Mouse (Mus musculus): ENCODE data around the gene Hoxa3. TPM values are rescaled to one million over a fixed set of nuclear protein-coding genes. Genes with fewer than 3 reads are reported as not detected.

Gene Hoxa3
- polyA plus RNA-seq, 2 experiments from 2014 or later: 0.21 TPM; not detected in 1

- no peak for ATAC-seq
Observed at GRCm38 (mm10) chr6:52231885-52232567, 18.9 kb upstream of the Hoxa3 start.

GRCm38 (mm10) chr6:52230516-52231165 is 17.5 kb upstream of the Hoxa3 start, which contains the start of gene Hoxa9:
Gene Hoxa9 (minus strand): TSS chr6:52231089.
- no peak for ATAC-seq

DNA sequence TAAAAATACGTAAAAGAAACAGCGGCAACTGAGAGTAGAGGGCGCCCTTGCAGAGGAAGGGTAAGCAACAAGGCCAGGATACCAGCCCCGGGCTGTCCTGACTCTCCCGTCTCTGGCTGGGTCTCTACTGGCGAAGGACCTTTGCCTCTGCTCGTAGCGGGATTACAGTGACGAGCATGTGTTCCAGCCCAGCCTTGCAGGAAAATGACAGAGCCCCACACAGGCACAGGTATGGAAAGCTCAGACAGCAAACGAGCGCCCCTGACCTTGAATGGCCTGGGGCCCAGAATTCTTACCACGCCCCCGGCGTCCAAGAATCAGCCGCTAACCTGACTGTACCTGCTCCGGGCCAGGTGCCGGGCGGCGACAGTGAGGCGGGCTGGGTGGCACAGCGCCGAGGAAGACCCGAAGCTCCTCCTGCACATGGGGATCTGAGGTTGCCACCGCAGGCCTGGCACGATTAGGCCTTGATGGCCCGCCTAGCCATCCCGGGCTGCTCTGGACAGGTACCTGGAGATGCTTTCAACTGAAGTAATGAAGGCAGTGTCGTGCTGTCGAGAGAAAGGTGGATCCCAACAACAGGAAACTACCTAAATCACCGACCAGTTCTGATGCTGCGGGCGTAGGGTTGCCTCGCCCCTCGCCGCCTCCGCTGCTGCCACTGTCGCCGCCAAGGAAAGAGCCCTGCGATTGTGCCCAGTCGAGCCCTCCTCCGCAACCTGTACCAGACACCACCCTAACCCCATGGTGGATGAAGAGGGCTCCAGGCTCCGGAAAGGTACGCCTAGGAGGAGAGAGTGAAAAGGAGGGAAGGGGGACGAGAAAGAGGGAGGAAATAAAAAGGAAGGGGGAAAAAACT is 16.7 kb upstream of the Hoxa3 start:
- peak; percentile 40 for ATAC-seq

- ATAC-seq: no peak
Observed at GRCm38 (mm10) chr6:52228475-52229465, 15.6 kb upstream of the Hoxa3 start.

DNA sequence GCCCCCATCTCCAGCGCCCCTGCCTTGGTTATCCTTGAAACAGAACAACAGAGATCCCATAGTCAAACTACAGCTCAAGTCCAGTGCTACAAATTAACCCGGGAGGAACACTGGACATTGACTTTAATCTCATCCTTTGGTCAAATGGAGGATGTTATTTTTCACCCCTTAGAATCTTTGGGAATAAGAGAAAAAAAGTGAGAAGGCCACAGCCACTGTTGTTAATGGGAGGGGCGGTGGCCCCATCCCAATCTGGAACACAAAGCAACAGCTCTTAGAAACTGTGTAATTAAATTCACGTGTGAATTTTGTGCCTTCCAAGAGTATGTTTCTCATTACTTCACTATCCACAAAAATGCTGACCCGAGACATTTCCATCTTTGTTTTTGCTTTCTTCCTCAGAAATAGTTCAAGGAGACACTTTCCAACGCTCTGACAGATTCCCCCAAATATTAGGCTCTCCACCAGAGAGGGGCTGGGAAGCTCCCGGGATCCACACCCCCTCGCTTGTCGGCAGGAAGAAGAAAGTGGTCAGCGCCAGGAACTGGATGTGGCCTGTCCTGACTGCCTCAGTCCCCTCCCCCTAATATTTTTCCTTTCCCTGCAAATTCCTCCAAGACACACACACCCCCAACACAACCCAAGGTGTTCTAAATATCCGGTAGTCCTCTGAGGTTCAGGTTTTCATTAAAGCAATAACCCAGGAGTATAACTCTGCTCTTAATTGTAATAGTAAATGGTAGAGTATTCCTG is 14.5 kb upstream of the Hoxa3 start:
- ATAC-seq: no peak

DNA sequence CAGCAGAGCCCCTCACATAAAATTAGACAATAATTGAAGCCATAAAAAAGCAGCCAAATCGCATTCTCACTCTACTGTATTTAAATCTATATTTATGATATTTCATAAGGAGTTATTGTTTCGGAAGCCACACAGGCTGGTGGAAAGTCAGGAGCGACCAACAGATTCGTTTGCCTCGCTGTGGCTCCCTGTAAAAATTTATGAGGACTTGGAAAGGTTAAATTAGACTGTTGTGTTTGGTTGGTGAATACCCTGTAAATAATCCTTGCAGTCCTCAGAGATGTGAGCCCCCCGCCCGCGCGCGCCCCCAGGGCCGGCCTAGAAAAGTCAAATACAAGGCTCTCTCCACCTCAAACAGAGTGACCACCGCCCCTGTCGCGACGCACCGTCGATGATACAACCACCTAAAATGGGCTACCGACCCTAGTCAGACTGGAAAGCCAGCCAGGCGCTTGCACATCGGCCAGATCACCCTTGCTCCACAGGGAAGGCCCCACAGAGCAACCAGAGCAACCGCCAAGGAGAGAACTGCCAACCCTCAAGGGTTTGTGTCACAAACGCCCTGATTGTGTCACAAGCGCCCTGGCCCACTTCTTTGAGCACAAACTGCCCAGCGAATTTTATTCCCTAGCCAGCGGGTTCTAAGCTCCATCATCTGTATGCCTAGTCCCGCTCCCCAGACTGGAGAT is 13.6 kb upstream of the Hoxa3 start:
- no peak for ATAC-seq

- no peak for ATAC-seq
Observed at GRCm38 (mm10) chr6:52225612-52226568, 12.8 kb upstream of the Hoxa3 start.

- no peak for ATAC-seq
Observed at GRCm38 (mm10) chr6:52224895-52225611, 11.9 kb upstream of the Hoxa3 start.

- no peak for ATAC-seq
Observed at GRCm38 (mm10) chr6:52223939-52224760, 11.0 kb upstream of the Hoxa3 start.

DNA sequence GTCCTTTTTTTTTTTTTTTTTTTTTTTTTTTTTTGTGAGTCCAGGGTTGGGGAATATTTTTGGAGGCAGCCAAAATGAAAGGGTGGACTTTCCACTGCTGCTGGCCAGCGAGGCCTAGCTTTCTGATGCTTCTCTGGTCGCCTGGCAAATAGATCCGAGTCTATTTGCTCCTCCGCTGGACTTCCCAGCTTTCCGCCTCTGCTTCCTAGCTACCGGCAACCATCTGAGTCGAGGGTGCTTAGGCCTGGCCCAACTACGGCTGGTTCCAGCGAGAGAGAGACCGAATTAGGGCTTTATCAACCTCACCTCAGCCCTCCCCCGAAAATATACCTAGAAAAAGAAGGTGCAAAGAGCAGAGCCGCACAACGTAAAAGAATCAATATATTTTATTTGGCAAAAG is 9.6 kb upstream of the Hoxa3 start:
- no peak for ATAC-seq

DNA sequence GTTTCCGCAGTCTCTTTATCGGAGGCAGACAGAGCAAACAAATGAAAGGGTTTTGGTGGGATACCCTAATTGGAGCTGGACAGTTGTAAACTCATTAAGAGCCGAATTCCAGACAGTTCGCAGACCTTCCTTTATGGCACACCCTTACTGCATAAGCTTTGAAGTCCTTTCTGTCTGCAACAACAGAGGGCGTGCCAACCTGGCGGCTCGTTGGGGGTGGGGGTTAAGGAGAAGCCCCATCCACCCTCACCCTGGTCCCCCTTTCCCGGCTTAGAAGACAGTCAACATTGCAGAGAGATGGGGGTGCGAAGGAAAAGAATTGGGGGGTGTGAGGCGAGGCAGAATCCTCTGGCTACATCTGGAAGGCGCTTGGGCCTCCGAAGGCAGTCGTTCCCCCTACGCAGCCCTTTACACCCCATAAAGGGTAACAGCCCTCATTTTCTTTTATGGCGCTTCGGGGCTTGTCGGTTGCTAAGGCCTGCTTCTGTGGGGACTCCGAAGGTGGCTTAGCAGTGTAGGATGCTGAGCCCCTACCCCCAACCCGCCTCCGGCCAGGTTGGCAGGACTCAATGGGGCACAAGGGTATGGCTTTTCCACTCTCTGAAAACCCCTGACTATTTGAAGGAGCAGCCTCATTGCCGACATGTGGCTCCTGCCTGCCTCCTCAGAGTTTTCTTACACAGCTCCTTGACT is 9.0 kb upstream of the Hoxa3 start:
- no peak for ATAC-seq

- ATAC-seq: peak; percentile 72
Observed at GRCm38 (mm10) chr6:52221337-52221992, 8.3 kb upstream of the Hoxa3 start, which contains the start of gene Hoxa7. Gene Hoxa7 (minus strand): TSS chr6:52221854.

DNA sequence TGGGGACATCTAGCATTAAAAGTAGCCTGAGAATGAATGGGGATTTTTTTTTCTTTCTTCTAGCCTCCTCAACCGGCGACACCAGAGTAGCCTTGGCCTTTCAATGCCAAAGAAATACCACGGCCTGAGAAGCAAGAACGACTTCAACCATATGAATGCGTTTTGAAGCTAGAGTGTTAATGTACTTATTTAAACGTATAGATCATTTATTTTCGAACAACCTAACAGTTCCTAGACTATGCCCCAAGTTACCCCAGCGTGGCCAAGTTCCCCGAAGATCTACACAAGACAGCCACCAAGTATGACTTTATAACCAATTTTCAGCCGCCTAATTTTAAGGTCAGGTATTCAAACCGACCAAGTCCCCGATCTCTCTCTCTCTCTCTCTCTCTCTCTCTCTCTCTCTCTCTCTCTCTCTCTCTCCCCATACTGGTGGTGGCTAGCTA is 7.8 kb upstream of the Hoxa3 start:
- no peak for ATAC-seq

DNA sequence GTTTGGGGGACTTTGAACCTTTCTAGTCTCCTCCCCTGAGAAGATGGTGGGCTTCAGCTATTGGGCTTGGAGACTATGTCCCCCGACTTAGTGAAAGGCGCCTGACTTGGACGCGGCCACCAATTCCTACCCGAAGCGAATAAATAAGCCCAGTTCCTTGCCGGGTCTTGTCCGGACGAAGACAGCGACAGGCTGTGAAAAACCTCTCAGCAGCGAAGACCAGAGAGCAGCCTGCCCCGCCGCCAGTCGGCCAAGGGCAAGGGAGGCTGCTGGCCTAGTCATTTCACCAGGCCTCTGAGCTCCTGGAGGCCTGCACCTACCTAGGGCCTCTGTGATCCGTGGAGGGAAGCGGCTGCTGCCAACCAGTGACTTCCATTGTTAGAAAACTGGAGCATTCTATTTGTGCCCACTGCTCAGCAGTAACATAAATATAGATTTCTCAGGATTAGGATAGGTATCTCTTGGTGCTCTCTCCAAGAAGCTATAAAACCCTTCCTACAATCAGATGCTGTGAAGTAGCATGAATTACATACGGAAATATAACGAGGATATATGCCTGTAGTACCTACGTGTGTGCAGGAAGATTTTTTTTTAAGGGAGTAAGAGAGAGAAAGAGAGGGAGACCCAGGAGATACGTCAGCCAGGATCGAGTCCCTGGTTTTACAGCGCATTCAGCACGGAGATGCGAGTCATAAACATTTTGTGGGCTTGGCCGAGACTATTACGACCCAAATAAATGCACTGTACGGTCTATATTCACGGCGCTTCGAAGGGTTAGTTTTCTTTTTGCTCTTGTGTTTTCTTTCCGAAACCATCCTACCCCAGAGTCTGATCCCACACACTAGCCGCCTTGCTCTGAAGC is 7.1 kb upstream of the Hoxa3 start:
- ATAC-seq: no peak

GRCm38 (mm10) chr6:52219234-52219942 is 6.3 kb upstream of the Hoxa3 start:
- ATAC-seq: no peak

Measured in activated CD4-positive, CD25-positive, alpha-beta regulatory T cell, adult 4 months (primary cell).